ENCODE assay signal across 27 mouse cellular contexts in genomic region chr10:103544502-103544901, GRCm38 (mm10).
DNase-seq lines count a peak whose midpoint lies in the region; ATAC-seq and TF ChIP-seq lines count a peak whose summit lies in the region.
"Had no signal": no experiment of that assay in that cellular context is flagged by ENCODE, and none has a peak within 500 bp of the region (broad histone marks: within the 10 kb centered on the region; RNA-seq: fewer than 3 reads in every experiment).

No protein-coding gene starts in this region.

- H3K4me1 ChIP-seq in hindbrain, postnatal 0 days (ENCODE audit: insufficient read depth, low read length): no peaks in the 10 kb centered on the region
- H3K4me1 ChIP-seq in hindbrain, embryonic 14.5 days (replicated peaks; ENCODE audit: control insufficient read depth, insufficient read depth, low read length): no peaks in the 10 kb centered on the region
- peaks cover 3% of the 10 kb centered on the region; the same call in 1 of the 2 replicates for H3K4me1 ChIP-seq in neural tube, embryonic 15.5 days
- H3K4me1 ChIP-seq: forebrain, embryonic 10.5 days; forebrain, embryonic 13.5 days; heart, embryonic 10.5 days; heart, embryonic 13.5 days; hindbrain, embryonic 15.5 days had no signal

- 74% methylated on average over 2 of the region's 2 CpGs for WGBS in hindbrain, postnatal 0 days
- WGBS in hindbrain, embryonic 14.5 days: 75% methylated on average over 2 of the region's 2 CpGs
- WGBS in neural tube, embryonic 15.5 days: 38% methylated on average over 2 of the region's 2 CpGs

- ATAC-seq in hindbrain, postnatal 0 days: no peak
- no peak for ATAC-seq in hindbrain, embryonic 14.5 days (ENCODE audit: low FRiP score)
- ATAC-seq in neural tube, embryonic 15.5 days (ENCODE audit: low FRiP score): peak; percentile 79; the same call in 1 of the 2 replicates
- ATAC-seq: forebrain, embryonic 13.5 days; inflammation-experienced regulatory T-cells, adult 6 months; Patski had no signal

- H3K4me3 ChIP-seq in hindbrain, postnatal 0 days (ENCODE audit: low read length): no peak overlapping the region
- H3K4me3 ChIP-seq in hindbrain, embryonic 14.5 days (replicated peaks; ENCODE audit: low read length): no peak overlapping the region
- H3K4me3 ChIP-seq in neural tube, embryonic 15.5 days (replicated peaks): no peak overlapping the region
- H3K4me3 ChIP-seq: forebrain, embryonic 10.5 days; forebrain, embryonic 13.5 days; heart, adult 2 months; heart, embryonic 10.5 days; heart, embryonic 13.5 days; hindbrain, embryonic 15.5 days had no signal

- H3K4me2 ChIP-seq in hindbrain, postnatal 0 days (ENCODE audit: low read depth, low read length): no peak overlapping the region
- no peak overlapping the region for H3K4me2 ChIP-seq in hindbrain, embryonic 14.5 days (replicated peaks)
- H3K4me2 ChIP-seq in neural tube, embryonic 15.5 days: no peak overlapping the region
- H3K4me2 ChIP-seq: forebrain, embryonic 13.5 days; heart, embryonic 13.5 days; hindbrain, embryonic 15.5 days had no signal

- no peak overlapping the region for H3K27ac ChIP-seq in hindbrain, postnatal 0 days
- no peak overlapping the region for H3K27ac ChIP-seq in hindbrain, embryonic 14.5 days
- no peak overlapping the region for H3K27ac ChIP-seq in neural tube, embryonic 15.5 days (replicated peaks)
- H3K27ac ChIP-seq: forebrain, embryonic 10.5 days; forebrain, embryonic 13.5 days; heart, adult 2 months; heart, embryonic 10.5 days; heart, embryonic 13.5 days; hindbrain, embryonic 15.5 days had no signal

- DNase-seq in hindbrain, postnatal 0 days (ENCODE audit: low spot score): peak; percentile 2
- DNase-seq in hindbrain, embryonic 14.5 days (ENCODE audit: low spot score): no peak
- peak; percentile 6 for DNase-seq in brain, adult 2 months (ENCODE audit: low read depth, low spot score)
- DNase-seq in forelimb bud, embryonic 11.5 days (ENCODE audit: low read depth, low spot score): peak; percentile 4
- DNase-seq in urinary bladder, postnatal 14 days (ENCODE audit: low spot score): no peak
- DNase-seq in left cerebral cortex, adult 18-20 months (ENCODE audit: low spot score in 2 of 2): no peak
- DNase-seq: adrenal gland, postnatal 10 days; adrenal gland, postnatal 36 days; B cell, adult 2 months; cerebellum, adult 18-20 months; cerebellum, adult 9-10 months; cerebellum, postnatal 14 days; gastrocnemius, postnatal 10 days; gastrocnemius, postnatal 36 days; heart, adult 2 months; heart, postnatal 14 days; heart, postnatal 4 days had no signal

- no peak overlapping the region for H3K9ac ChIP-seq in hindbrain, postnatal 0 days (replicated peaks; ENCODE audit: low read length)
- H3K9ac ChIP-seq in hindbrain, embryonic 14.5 days: no peak overlapping the region
- no peak overlapping the region for H3K9ac ChIP-seq in neural tube, embryonic 15.5 days (replicated peaks)
- H3K9ac ChIP-seq: forebrain, embryonic 13.5 days; heart, embryonic 13.5 days; hindbrain, embryonic 15.5 days had no signal

- no peaks in the 10 kb centered on the region for H3K36me3 ChIP-seq in hindbrain, postnatal 0 days (ENCODE audit: insufficient read depth, low read length)
- H3K36me3 ChIP-seq in hindbrain, embryonic 14.5 days (replicated peaks; ENCODE audit: control insufficient read depth, insufficient read depth): no peaks in the 10 kb centered on the region
- no peaks in the 10 kb centered on the region for H3K36me3 ChIP-seq in neural tube, embryonic 15.5 days
- H3K36me3 ChIP-seq: forebrain, embryonic 10.5 days; G1E; heart, embryonic 10.5 days; heart, embryonic 13.5 days; hindbrain, embryonic 15.5 days had no signal

- H3K27me3 ChIP-seq in hindbrain, postnatal 0 days (ENCODE audit: insufficient read depth, low read length): no peaks in the 10 kb centered on the region
- H3K27me3 ChIP-seq in hindbrain, embryonic 14.5 days (ENCODE audit: control insufficient read depth, insufficient read depth, low read length): no peaks in the 10 kb centered on the region
- H3K27me3 ChIP-seq in neural tube, embryonic 15.5 days (replicated peaks): no peaks in the 10 kb centered on the region
- H3K27me3 ChIP-seq: CH12.LX; forebrain, embryonic 13.5 days; heart, embryonic 13.5 days; hindbrain, embryonic 15.5 days; Patski had no signal

- no peak for TF ChIP-seq CTCF in hindbrain, postnatal 0 days (IDR thresholded peaks at IDR 0.05; ENCODE audit: low read depth)

- no peaks in the 10 kb centered on the region for H3K9me3 ChIP-seq in hindbrain, postnatal 0 days (ENCODE audit: low read length)
- H3K9me3 ChIP-seq in hindbrain, embryonic 14.5 days (ENCODE audit: control insufficient read depth, low read length): no peaks in the 10 kb centered on the region
- H3K9me3 ChIP-seq in neural tube, embryonic 15.5 days (replicated peaks): no peaks in the 10 kb centered on the region
- H3K9me3 ChIP-seq: forebrain, embryonic 10.5 days; forebrain, embryonic 13.5 days; heart, embryonic 10.5 days; hindbrain, embryonic 15.5 days had no signal

Comparison
In these comparisons a context has a peak if more than half of its experiments do, and no peak if none do; other contexts are left out.
1. DNase-seq: peak in hindbrain, postnatal 0 days (single experiment), brain, adult 2 months (single experiment) and forelimb bud, embryonic 11.5 days (single experiment); none in hindbrain, embryonic 14.5 days (single experiment), urinary bladder, postnatal 14 days (single experiment) and left cerebral cortex, adult 18-20 months (0 of 2).